ENCODE assay signal across 8 mouse cellular contexts in genomic region chr2:35503723-35504416, GRCm38 (mm10). TPM values are rescaled to one million over a fixed set of nuclear protein-coding genes. Genes with fewer than 3 reads are reported as not detected.
DNase-seq lines count a peak whose midpoint lies in the region; ATAC-seq and TF ChIP-seq lines count a peak whose summit lies in the region.

No protein-coding gene starts in this region.

- no peaks in the 10 kb centered on the region for H3K9me3 ChIP-seq in lung, embryonic 14.5 days (ENCODE audit: low read depth, low read length)
- H3K9me3 ChIP-seq in embryonic facial prominence, embryonic 11.5 days (replicated peaks; ENCODE audit: control insufficient read depth, low read length) = no peaks in the 10 kb centered on the region
- no peaks in the 10 kb centered on the region for H3K9me3 ChIP-seq in limb, embryonic 14.5 days (ENCODE audit: control insufficient read depth, low read length)

- no peak for TF ChIP-seq POLR2A in limb, embryonic 14.5 days (IDR thresholded peaks at IDR 0.05; ENCODE audit: borderline replicate concordance, extremely low read depth, insufficient read depth, insufficient read length)

- H3K4me2 ChIP-seq in lung, embryonic 14.5 days = peak overlapping the region; percentile 2; the same call in 1 of the 2 replicates
- no peak overlapping the region for H3K4me2 ChIP-seq in embryonic facial prominence, embryonic 11.5 days (ENCODE audit: low read depth, low read length)
- H3K4me2 ChIP-seq in limb, embryonic 14.5 days (replicated peaks; ENCODE audit: low read depth, low read length, severe bottlenecking) = no peak overlapping the region

- H3K27ac ChIP-seq in lung, embryonic 14.5 days (ENCODE audit: low read depth) = peak overlapping the region; percentile 75; the same call in 1 of the 2 replicates
- peak overlapping the region; percentile 56 for H3K27ac ChIP-seq in embryonic facial prominence, embryonic 11.5 days (replicated peaks; ENCODE audit: low read depth, low read length)
- peak overlapping the region; percentile 73 for H3K27ac ChIP-seq in limb, embryonic 14.5 days (replicated peaks; ENCODE audit: low read depth, low read length)

- H3K4me3 ChIP-seq in lung, embryonic 14.5 days (ENCODE audit: low read depth, low read length) = no peak overlapping the region
- no peak overlapping the region for H3K4me3 ChIP-seq in embryonic facial prominence, embryonic 11.5 days (ENCODE audit: low read depth, low read length)
- no peak overlapping the region for H3K4me3 ChIP-seq in limb, embryonic 14.5 days (replicated peaks; ENCODE audit: low read length)

- 0 out of 2 replicates have a peak, but pooled peaks have one; percentile 47 for ATAC-seq in lung, embryonic 14.5 days (ENCODE audit: insufficient read depth)
- peak; percentile 44 for ATAC-seq in embryonic facial prominence, embryonic 11.5 days (replicated peaks; ENCODE audit: insufficient number of reproducible peaks, low FRiP score, low TSS enrichment, low read depth)
- peak; percentile 47 for ATAC-seq in limb, embryonic 14.5 days (ENCODE audit: low FRiP score, low read depth)

- 28% methylated on average over 8 of the region's 8 CpGs for WGBS in lung, embryonic 14.5 days
- WGBS in embryonic facial prominence, embryonic 11.5 days = 23% methylated on average over 8 of the region's 8 CpGs
- WGBS in limb, embryonic 14.5 days = 15% methylated on average over 8 of the region's 8 CpGs

- H3K9ac ChIP-seq in lung, embryonic 14.5 days = no peak overlapping the region
- no peak overlapping the region for H3K9ac ChIP-seq in embryonic facial prominence, embryonic 11.5 days (replicated peaks; ENCODE audit: low read length)
- H3K9ac ChIP-seq in limb, embryonic 14.5 days (ENCODE audit: low read depth, low read length, severe bottlenecking) = no peak overlapping the region

- H3K36me3 ChIP-seq in lung, embryonic 14.5 days (ENCODE audit: insufficient read depth) = no peaks in the 10 kb centered on the region
- H3K36me3 ChIP-seq in embryonic facial prominence, embryonic 11.5 days (replicated peaks; ENCODE audit: control insufficient read depth, insufficient read depth, low read depth, low read length) = no peaks in the 10 kb centered on the region
- H3K36me3 ChIP-seq in limb, embryonic 14.5 days (ENCODE audit: control insufficient read depth, insufficient read depth, low read length) = no peaks in the 10 kb centered on the region

- TF ChIP-seq CTCF in lung, embryonic 14.5 days (IDR thresholded peaks at IDR 0.05; ENCODE audit: low read depth) = no peak

- peaks cover 29% of the 10 kb centered on the region for H3K4me1 ChIP-seq in lung, embryonic 14.5 days (ENCODE audit: insufficient read depth)
- peaks cover 11% of the 10 kb centered on the region for H3K4me1 ChIP-seq in embryonic facial prominence, embryonic 11.5 days (ENCODE audit: control insufficient read depth, insufficient read depth, low read length)
- peaks cover 54% of the 10 kb centered on the region for H3K4me1 ChIP-seq in limb, embryonic 14.5 days (ENCODE audit: control insufficient read depth, insufficient read depth, low read length)

- no peaks in the 10 kb centered on the region for H3K27me3 ChIP-seq in lung, embryonic 14.5 days (ENCODE audit: insufficient read depth, low read length)
- H3K27me3 ChIP-seq in embryonic facial prominence, embryonic 11.5 days (ENCODE audit: control insufficient read depth, insufficient read depth, low read length) = no peaks in the 10 kb centered on the region
- H3K27me3 ChIP-seq in limb, embryonic 14.5 days (ENCODE audit: control insufficient read depth, insufficient read depth, low read length) = no peaks in the 10 kb centered on the region

- DNase-seq in lung, embryonic 14.5 days = peak; percentile 44
- DNase-seq in lung, postnatal 25 days (ENCODE audit: low spot score) = no peak
- DNase-seq in embryonic facial prominence, embryonic 11.5 days (ENCODE audit: low spot score) = peak; percentile 86
- peak; percentile 54 for DNase-seq in limb, embryonic 14.5 days (ENCODE audit: low spot score)
- DNase-seq in thymus, postnatal 10 days (ENCODE audit: low spot score in 2 of 2) = peak; percentile 58 to 73
- no peak for DNase-seq in frontal cortex, postnatal 10 days (ENCODE audit: low spot score in 2 of 2)
- no peak for DNase-seq in right cerebral cortex, postnatal 14 days
- no peak for DNase-seq in left cerebral cortex, adult 8-10 months (ENCODE audit: low spot score in 2 of 2)

RNA-seq across cellular contexts. Expression of gene Ggta1, which starts 40.8 kb away (rescaled TPM):
- polyA plus RNA-seq in lung, embryonic 14.5 days (2014; fragmentation: Nextera tagmentation; extraction: Ambion mirVana) = 16.4 and 16.9 TPM in 2 replicates
- polyA plus RNA-seq in embryonic facial prominence, embryonic 11.5 days (2014; fragmentation: Nextera tagmentation; extraction: Ambion mirVana) = 7.5 and 7.9 TPM in 2 replicates
- polyA plus RNA-seq in limb, embryonic 14.5 days (2012; rRNA removed) = 27.4 TPM in 2 replicates
- 29.2 and 36.1 TPM in 2 replicates for polyA plus RNA-seq in limb, embryonic 14.5 days (2014; fragmentation: Nextera tagmentation; extraction: Ambion mirVana)
- 1 to 10 TPM; 4.0 to 7.7 (median 5.6) TPM for total RNA-seq in left cerebral cortex, adult 8-10 months (2022)

RNA-seq across cellular contexts. Expression of gene Dab2ip, which starts 54.2 kb away (rescaled TPM):
- polyA plus RNA-seq in lung, embryonic 14.5 days (2014; fragmentation: Nextera tagmentation; extraction: Ambion mirVana) = 51.7 and 61.4 TPM in 2 replicates
- 47.8 and 49.5 TPM in 2 replicates for polyA plus RNA-seq in embryonic facial prominence, embryonic 11.5 days (2014; fragmentation: Nextera tagmentation; extraction: Ambion mirVana)
- 69.8 and 89.3 TPM in 2 replicates for polyA plus RNA-seq in limb, embryonic 14.5 days (2012; rRNA removed)
- polyA plus RNA-seq in limb, embryonic 14.5 days (2014; fragmentation: Nextera tagmentation; extraction: Ambion mirVana) = 62.2 and 69.8 TPM in 2 replicates
- total RNA-seq in left cerebral cortex, adult 8-10 months (2022) = 100 to 1,000 TPM; 108 to 124 (median 115) TPM

Comparison
In these comparisons a context has a peak if more than half of its experiments do, and no peak if none do; other contexts are left out.
1. DNase-seq: peak in lung, embryonic 14.5 days (single experiment), embryonic facial prominence, embryonic 11.5 days (single experiment), limb, embryonic 14.5 days (single experiment) and thymus, postnatal 10 days (2 of 2); none in lung, postnatal 25 days (single experiment), frontal cortex, postnatal 10 days (0 of 2), right cerebral cortex, postnatal 14 days (single experiment) and left cerebral cortex, adult 8-10 months (0 of 2).
2. Peak in every context shown above with its lines, with median percentiles within 50 percentile points of each other: ATAC-seq and H3K27ac ChIP-seq.